Mouse (Mus musculus) heart, embryonic 16.5 days (tissue): ENCODE data around the gene Vamp8. TPM values are rescaled to one million over a fixed set of nuclear protein-coding genes. Genes with fewer than 3 reads are reported as not detected.

Source experiments
- ATAC-seq: fragments of 200-750 bp; cut with Nextera tagmentation; replicated peaks from 2 replicates; pipeline ENCODE4 v1.8.0; 2017; ENCODE audit warnings: moderate number of reproducible peaks; ENCODE audit not compliant: insufficient read depth, low FRiP score; ENCODE audit errors: extremely low read depth
- H3K27ac ChIP-seq: fragments of 300-500 bp; sonication (generic); 2 replicates; pipeline ENCODE4 v1.5.1; 2014; ENCODE audit warnings: mild to moderate bottlenecking, low read length, control low read depth, moderate library complexity
- H3K27me3 ChIP-seq: fragments of 300-500 bp; sonication (generic); 2 replicates; pipeline ENCODE4 v1.6.1; 2014; ENCODE audit warnings: low read length, mixed read lengths; ENCODE audit not compliant: control insufficient read depth, insufficient read depth
- H3K36me3 ChIP-seq: fragments of 300-500 bp; sonication (generic); 2 replicates; pipeline ENCODE4 v1.6.1; 2014; ENCODE audit not compliant: control insufficient read depth, insufficient read depth
- H3K4me1 ChIP-seq: fragments of 300-500 bp; sonication (generic); 2 replicates; pipeline ENCODE4 v1.6.1; 2014; ENCODE audit warnings: low read length, mixed read lengths; ENCODE audit not compliant: control insufficient read depth, insufficient read depth
- H3K4me2 ChIP-seq: fragments of 300-500 bp; sonication (generic); 2 replicates; pipeline ENCODE4 v1.6.1; 2014; ENCODE audit warnings: low read depth, mild to moderate bottlenecking, control low read depth, low read length
- H3K4me3 ChIP-seq: fragments of 300-500 bp; sonication (generic); 2 replicates; pipeline ENCODE4 v1.5.1; 2014; ENCODE audit warnings: mild to moderate bottlenecking, control low read depth, low read length
- H3K9ac ChIP-seq: fragments of 300-500 bp; sonication (generic); 2 replicates; pipeline ENCODE4 v1.6.1; 2014; ENCODE audit warnings: low read length, control low read depth
- H3K9me3 ChIP-seq: fragments of 300-500 bp; sonication (generic); replicated peaks from 2 replicates; pipeline ENCODE4 v1.6.1; 2016; ENCODE audit warnings: low read length; ENCODE audit not compliant: control insufficient read depth
- WGBS: fragments of 180-500 bp; shearing (Covaris S2); extraction: QIAGEN DNeasy Blood & Tissue Kit; methylation state at CpG from one replicate; pipeline ENCODE4 v1.1.7; 2014; 5-methylcytosine and 5-hydroxymethylcytosine counted together
- polyA plus RNA-seq: library from polyadenylated mRNA; unstranded; fragments of >200 nt; fragmentation: Nextera tagmentation; extraction: Ambion mirVana; gene quantifications from 2 replicates; pipeline ENCODE4 v1.2.1, GENCODE M21; 2015

Gene Vamp8
- polyA plus RNA-seq, 1 experiment from 2014 or later, result 134 TPM

DNA sequence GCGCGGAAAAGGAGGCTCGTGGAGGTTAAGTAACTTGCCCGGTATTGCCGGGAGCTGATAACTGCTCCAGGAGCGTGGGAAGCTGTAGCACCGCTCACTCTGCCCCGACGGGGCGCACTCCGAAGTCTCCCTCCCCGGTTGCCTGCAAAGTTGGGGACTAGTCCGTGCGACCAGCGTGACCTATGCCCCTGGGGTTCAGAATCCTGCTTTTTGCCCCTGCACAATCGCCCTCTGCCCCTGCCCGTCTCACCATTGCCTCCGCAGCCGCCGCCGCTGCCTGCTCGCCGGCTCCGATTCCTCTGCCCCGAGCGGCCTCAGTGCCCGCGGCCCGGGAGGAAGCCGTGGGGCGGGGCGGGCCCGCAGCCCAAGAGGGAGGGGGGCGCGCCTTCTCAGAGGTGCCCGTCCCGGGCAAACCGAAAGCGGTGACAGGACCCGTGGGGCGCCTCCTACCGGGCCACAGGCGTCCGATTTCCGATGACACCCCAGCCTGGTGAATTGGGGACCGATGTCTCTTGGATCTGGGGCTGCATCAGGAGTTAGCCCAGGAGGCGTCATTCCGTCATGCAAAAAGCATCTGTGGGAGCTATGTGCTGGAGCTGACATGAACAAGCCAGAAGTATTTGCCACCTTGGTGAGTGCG lies 10.3 kb downstream of the Vamp8 start, which contains the start of gene Vamp5:
Gene Vamp5, minus strand, starts transcription at position 338 of the 640 bp plus-strand sequence.
- peak; percentile 89 for ATAC-seq
- under 1% methylated on average over 49 of the region's 49 CpGs for whole genome bisulfite sequencing
- Histone ChIP-seq H3K4me1 (0 out of 2 replicates have a peak, but pooled peaks cover 3% of the 10 kb centered on the region), H3K4me2 (peak within 1 kb of the TSS; percentile 57), H3K27me3 (no peaks in the 10 kb centered on the region), H3K36me3 (peaks cover 8% of the 10 kb centered on the region), H3K9me3 (no peaks in the 10 kb centered on the region), H3K4me3 (peak within 1 kb of the TSS; percentile 60), H3K9ac (peak within 1 kb of the TSS; percentile 76), H3K27ac (peak within 1 kb of the TSS; percentile 68)

DNA sequence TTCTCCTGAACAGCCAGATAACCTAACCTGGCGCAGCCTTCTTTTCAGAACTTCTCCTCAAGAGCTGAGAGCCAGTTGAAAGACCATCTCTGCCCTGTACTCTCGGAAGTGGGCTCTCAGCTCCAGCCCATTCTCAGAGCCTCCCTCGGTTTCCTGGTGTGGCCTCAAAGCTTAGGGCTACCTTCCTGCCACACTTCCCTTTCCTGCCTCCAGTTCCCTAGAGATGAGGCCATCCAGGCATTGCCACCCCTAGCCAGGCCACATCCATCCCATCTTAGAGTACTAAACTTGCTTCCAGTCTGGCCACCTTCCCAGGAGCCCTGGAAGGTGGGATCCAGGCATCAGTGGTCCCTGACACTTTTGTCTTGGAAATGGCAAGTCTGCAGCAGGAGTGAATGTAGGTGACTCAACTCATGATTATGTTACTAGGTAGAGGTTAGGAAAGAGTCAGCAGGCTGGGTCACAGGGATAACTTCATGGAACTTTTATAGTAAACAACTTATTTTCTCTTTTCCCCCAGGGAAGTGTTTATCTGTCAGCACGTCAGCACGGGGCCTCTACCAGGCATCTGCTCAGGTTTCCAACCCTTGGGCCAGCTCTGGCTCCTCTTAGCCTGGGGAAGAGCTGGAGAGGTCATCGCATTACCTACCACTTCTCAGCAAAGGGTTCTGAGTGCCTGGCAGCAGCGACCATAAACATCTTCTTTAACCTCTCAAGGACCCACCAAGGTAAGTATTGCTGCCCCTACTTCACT lies 10.9 kb downstream of the Vamp8 start:
- peak; percentile 11; the same call in 1 of the 2 replicates for ATAC-seq
- H3K27ac ChIP-seq, result peak overlapping the region; percentile 68
- H3K4me3 ChIP-seq, result peak overlapping the region; percentile 60
- peak overlapping the region; percentile 76 for H3K9ac ChIP-seq
- no peaks in the 10 kb centered on the region for H3K9me3 ChIP-seq
- WGBS, result 30% methylated on average over 7 of the region's 7 CpGs
- no peaks in the 10 kb centered on the region for H3K27me3 ChIP-seq
- H3K4me2 ChIP-seq, result peak overlapping the region; percentile 57
- H3K4me1 ChIP-seq, result peaks cover 3% of the 10 kb centered on the region; the same call in 1 of the 2 replicates
- peaks cover 1% of the 10 kb centered on the region; the same call in 1 of the 2 replicates for H3K36me3 ChIP-seq

- Histone ChIP-seq H3K4me1 (peaks cover 3% of the 10 kb centered on the region; the same call in 1 of the 2 replicates), H3K27me3 (no peaks in the 10 kb centered on the region), H3K27ac (peak overlapping the region; percentile 68; the same call in 1 of the 2 replicates), H3K4me3 (peak overlapping the region; percentile 60), H3K9me3 (no peaks in the 10 kb centered on the region), H3K36me3 (no peaks in the 10 kb centered on the region), H3K9ac (no peak overlapping the region), H3K4me2 (peak overlapping the region; percentile 57)
- ATAC-seq, result no peak
- WGBS, result 87% methylated on average over 8 of the region's 8 CpGs
Observed at GRCm38 (mm10) chr6:72378510-72379234, 11.8 kb downstream of the Vamp8 start.

- Histone ChIP-seq H3K36me3 (no peaks in the 10 kb centered on the region), H3K27ac (peak overlapping the region; percentile 9), H3K4me3 (no peak overlapping the region), H3K9ac (no peak overlapping the region), H3K9me3 (no peaks in the 10 kb centered on the region), H3K27me3 (no peaks in the 10 kb centered on the region), H3K4me1 (peaks cover 16% of the 10 kb centered on the region), H3K4me2 (no peak overlapping the region)
- 61% methylated on average over 15 of the region's 15 CpGs for WGBS
- ATAC-seq, result no peak
Observed at GRCm38 (mm10) chr6:72374820-72375563, 15.5 kb downstream of the Vamp8 start.

DNA sequence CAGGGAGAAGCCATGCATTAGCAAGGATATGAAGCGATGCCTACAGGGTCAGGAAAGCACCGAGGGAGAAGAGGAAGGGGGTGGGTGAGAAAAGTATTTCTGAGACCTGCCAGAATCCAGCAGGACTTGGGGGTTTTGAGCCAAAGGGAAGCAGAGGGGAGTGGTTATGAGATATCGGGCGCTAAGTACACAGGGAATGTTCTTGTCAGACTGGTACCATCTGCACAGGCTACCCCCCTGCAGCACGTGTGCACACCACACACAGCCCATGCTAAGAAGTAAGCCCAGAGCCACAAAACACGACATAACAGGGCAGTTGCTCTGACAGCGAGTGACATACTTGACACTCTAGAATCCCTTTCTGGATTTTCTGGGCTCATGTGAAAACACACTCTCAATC lies 16.3 kb downstream of the Vamp8 start:
- Histone ChIP-seq H3K4me2 (no peak overlapping the region), H3K4me1 (peaks cover 12% of the 10 kb centered on the region), H3K9ac (no peak overlapping the region), H3K27ac (peak overlapping the region; percentile 54; the same call in 1 of the 2 replicates), H3K4me3 (no peak overlapping the region), H3K36me3 (no peaks in the 10 kb centered on the region), H3K9me3 (no peaks in the 10 kb centered on the region), H3K27me3 (no peaks in the 10 kb centered on the region)
- ATAC-seq, result peak; percentile 70
- WGBS, result 50% methylated on average over 7 of the region's 7 CpGs

DNA sequence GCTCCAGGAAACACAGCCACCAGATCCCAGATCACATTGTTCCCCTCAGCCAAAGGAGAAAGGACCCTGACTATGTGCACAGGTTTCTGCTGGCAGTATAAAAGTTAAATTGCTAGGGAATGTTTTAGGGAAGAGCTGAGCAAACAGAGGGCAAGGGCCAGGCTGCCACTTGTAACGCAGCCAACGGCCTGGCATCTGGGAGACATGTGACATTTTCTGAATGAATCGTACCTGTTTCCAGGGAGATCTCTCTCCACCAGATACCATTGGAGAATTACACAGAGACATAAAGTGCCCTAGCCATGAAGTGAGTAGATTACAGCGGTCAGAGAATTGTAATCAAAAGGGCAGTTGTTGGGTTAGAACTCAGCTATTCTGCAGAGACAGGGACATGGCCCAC lies 17.3 kb downstream of the Vamp8 start:
- ATAC-seq, result no peak
- H3K4me1 ChIP-seq, result peaks cover 12% of the 10 kb centered on the region
- no peaks in the 10 kb centered on the region for H3K9me3 ChIP-seq
- H3K27me3 ChIP-seq, result no peaks in the 10 kb centered on the region
- no peak overlapping the region for H3K9ac ChIP-seq
- 0 out of 2 replicates have a peak, but pooled peaks cover 2% of the 10 kb centered on the region for H3K36me3 ChIP-seq
- H3K27ac ChIP-seq, result peak overlapping the region; percentile 54
- WGBS, result 75% methylated on average over 4 of the region's 4 CpGs
- H3K4me2 ChIP-seq, result no peak overlapping the region
- H3K4me3 ChIP-seq, result no peak overlapping the region

- ATAC-seq, result no peak
- Histone ChIP-seq H3K4me1 (peaks cover 12% of the 10 kb centered on the region), H3K27me3 (no peaks in the 10 kb centered on the region), H3K4me3 (no peak overlapping the region), H3K9me3 (no peaks in the 10 kb centered on the region), H3K4me2 (no peak overlapping the region), H3K27ac (peak overlapping the region; percentile 86), H3K9ac (no peak overlapping the region), H3K36me3 (0 out of 2 replicates have a peak, but pooled peaks cover 2% of the 10 kb centered on the region)
- 11% methylated on average over 1 of the region's 1 CpGs for WGBS
Observed at GRCm38 (mm10) chr6:72371571-72371970, 18.9 kb downstream of the Vamp8 start.

- peak; percentile 35; the same call in 1 of the 2 replicates for ATAC-seq
Observed at GRCm38 (mm10) chr6:72371147-72371546, 19.4 kb downstream of the Vamp8 start.

More at GRCm38 (mm10) chr6:72371147-72371546, 19.4 kb downstream of the Vamp8 start:
- WGBS, result 36% methylated on average over 5 of the region's 5 CpGs
- no peaks in the 10 kb centered on the region for H3K27me3 ChIP-seq
- no peak overlapping the region for H3K4me2 ChIP-seq
- no peaks in the 10 kb centered on the region for H3K9me3 ChIP-seq
- H3K4me3 ChIP-seq, result no peak overlapping the region
- H3K9ac ChIP-seq, result peak overlapping the region; percentile 7; the same call in 1 of the 2 replicates
- peaks cover 12% of the 10 kb centered on the region for H3K4me1 ChIP-seq
- 0 out of 2 replicates have a peak, but pooled peaks cover 2% of the 10 kb centered on the region for H3K36me3 ChIP-seq
- H3K27ac ChIP-seq, result peak overlapping the region; percentile 86
